Mouse (Mus musculus) embryonic facial prominence, embryonic 14.5 days (tissue): Measurements from ENCODE around the gene Rasd1. TPM values are rescaled to one million over a fixed set of nuclear protein-coding genes. Genes with fewer than 3 reads are reported as not detected.

Experiments used
- ATAC-seq: fragments of 200-750 bp; cut with Nextera tagmentation; 2 replicates; pipeline ENCODE4 v1.8.0; 2017; ENCODE audit warnings: low read depth, moderate number of reproducible peaks, moderate TSS enrichment
- DNase-seq: peaks from one replicate; pipeline ENCODE4 v3.0.0-alpha.2; 2015; ENCODE audit warnings: low spot score
- H3K27ac ChIP-seq: fragments of 300-500 bp; sonication (generic); replicated peaks from 2 replicates; pipeline ENCODE4 v1.5.1; 2014; ENCODE audit warnings: low read depth, mild to moderate bottlenecking, low read length, moderate library complexity
- H3K27me3 ChIP-seq: fragments of 300-500 bp; sonication (generic); replicated peaks from 2 replicates; pipeline ENCODE4 v1.6.1; 2014; ENCODE audit warnings: low read length; ENCODE audit not compliant: control insufficient read depth, insufficient read depth
- H3K36me3 ChIP-seq: fragments of 300-500 bp; sonication (generic); 2 replicates; pipeline ENCODE4 v1.6.1; 2014; ENCODE audit warnings: low read length, mixed read lengths; ENCODE audit not compliant: control insufficient read depth, insufficient read depth
- H3K4me1 ChIP-seq: fragments of 300-500 bp; sonication (generic); 2 replicates; pipeline ENCODE4 v1.6.1; 2014; ENCODE audit warnings: antibody characterized with exemption, low read length; ENCODE audit not compliant: control insufficient read depth, insufficient read depth
- H3K4me2 ChIP-seq: fragments of 300-500 bp; sonication (generic); 2 replicates; pipeline ENCODE4 v1.6.1; 2014; ENCODE audit warnings: low read depth, mild to moderate bottlenecking, low read length, moderate library complexity, mixed read lengths
- H3K4me3 ChIP-seq: fragments of 300-500 bp; sonication (generic); 2 replicates; pipeline ENCODE4 v1.5.1; 2014; ENCODE audit warnings: low read depth, mild to moderate bottlenecking, low read length
- H3K9ac ChIP-seq: fragments of 300-500 bp; sonication (generic); 2 replicates; pipeline ENCODE4 v1.6.1; 2014; ENCODE audit warnings: low read depth, mild to moderate bottlenecking, low read length, moderate library complexity, mixed read lengths
- H3K9me3 ChIP-seq: fragments of 300-500 bp; sonication (generic); 2 replicates; pipeline ENCODE4 v1.6.1; 2016; ENCODE audit warnings: low read length; ENCODE audit not compliant: control insufficient read depth
- WGBS: fragments of 180-500 bp; shearing (Covaris S2); extraction: QIAGEN DNeasy Blood & Tissue Kit; methylation state at CpG from one replicate; pipeline ENCODE4 v1.1.7; 2014; 5-methylcytosine and 5-hydroxymethylcytosine counted together
- polyA plus RNA-seq: library from polyadenylated mRNA; unstranded; fragments of >200 nt; fragmentation: Nextera tagmentation; extraction: Ambion mirVana; gene quantifications from 2 replicates; pipeline ENCODE4 v1.2.1, GENCODE M21; 2014

Rasd1 gene
- polyA plus RNA-seq, 1 experiment from 2014 or later: 1.6 TPM

- no peak for DNase-seq
- Histone ChIP-seq H3K27me3 (no peaks in the 10 kb centered on the region), H3K4me1 (no peaks in the 10 kb centered on the region), H3K9ac (no peak overlapping the region), H3K4me3 (no peak overlapping the region), H3K4me2 (no peak overlapping the region), H3K27ac (no peak overlapping the region), H3K9me3 (no peaks in the 10 kb centered on the region), H3K36me3 (no peaks in the 10 kb centered on the region)
- ATAC-seq: no peak
- 57% methylated on average over 9 of the region's 9 CpGs for WGBS
Measured at GRCm38 (mm10) chr11:59932560-59933337, 32.0 kb downstream of the Rasd1 start.

GRCm38 (mm10) chr11:59930031-59930430, 34.7 kb downstream of the Rasd1 start:
- WGBS: 44% methylated on average over 4 of the region's 4 CpGs

GRCm38 (mm10) chr11:59921265-59921664, 43.5 kb downstream of the Rasd1 start:
- DNase-seq: no peak

More at GRCm38 (mm10) chr11:59930031-59930430, 34.7 kb downstream of the Rasd1 start:
- Histone ChIP-seq H3K36me3 (no peaks in the 10 kb centered on the region), H3K27ac (no peak overlapping the region), H3K27me3 (no peaks in the 10 kb centered on the region), H3K9me3 (no peaks in the 10 kb centered on the region), H3K4me2 (no peak overlapping the region), H3K4me3 (no peak overlapping the region), H3K4me1 (no peaks in the 10 kb centered on the region), H3K9ac (no peak overlapping the region)
- DNase-seq (no peak), ATAC-seq (no peak)

GRCm38 (mm10) chr11:59920331-59920730, 44.4 kb downstream of the Rasd1 start:
- H3K4me1 ChIP-seq: no peaks in the 10 kb centered on the region
- H3K36me3 ChIP-seq: no peaks in the 10 kb centered on the region
- no peak overlapping the region for H3K9ac ChIP-seq
- WGBS: 68% methylated on average over 5 of the region's 5 CpGs
- H3K4me3 ChIP-seq: no peak overlapping the region
- no peaks in the 10 kb centered on the region for H3K9me3 ChIP-seq
- no peak overlapping the region for H3K27ac ChIP-seq
- DNase-seq (no peak), ATAC-seq (no peak)
- H3K4me2 ChIP-seq: no peak overlapping the region
- no peaks in the 10 kb centered on the region for H3K27me3 ChIP-seq

More at GRCm38 (mm10) chr11:59921265-59921664, 43.5 kb downstream of the Rasd1 start:
- H3K9ac ChIP-seq: no peak overlapping the region
- H3K27ac ChIP-seq: no peak overlapping the region
- H3K4me3 ChIP-seq: no peak overlapping the region
- no peak for ATAC-seq
- H3K9me3 ChIP-seq: no peaks in the 10 kb centered on the region
- H3K4me1 ChIP-seq: no peaks in the 10 kb centered on the region
- H3K36me3 ChIP-seq: no peaks in the 10 kb centered on the region
- no peak overlapping the region for H3K4me2 ChIP-seq
- H3K27me3 ChIP-seq: no peaks in the 10 kb centered on the region
- WGBS: 19% methylated on average over 7 of the region's 7 CpGs

GRCm38 (mm10) chr11:59919401-59919800, 45.3 kb downstream of the Rasd1 start:
- DNase-seq (no peak), ATAC-seq (no peak)
- Histone ChIP-seq H3K4me2 (no peak overlapping the region), H3K4me3 (no peak overlapping the region), H3K27ac (no peak overlapping the region), H3K9me3 (no peaks in the 10 kb centered on the region), H3K4me1 (no peaks in the 10 kb centered on the region), H3K27me3 (no peaks in the 10 kb centered on the region), H3K9ac (no peak overlapping the region), H3K36me3 (no peaks in the 10 kb centered on the region)
- 68% methylated on average over 3 of the region's 3 CpGs for WGBS

GRCm38 (mm10) chr11:59918014-59918413, 46.7 kb downstream of the Rasd1 start:
- WGBS: 52% methylated on average over 4 of the region's 4 CpGs
- ATAC-seq: no peak
- no peaks in the 10 kb centered on the region for H3K36me3 ChIP-seq
- no peak overlapping the region for H3K27ac ChIP-seq
- no peak overlapping the region for H3K4me2 ChIP-seq
- H3K4me3 ChIP-seq: no peak overlapping the region
- H3K27me3 ChIP-seq: no peaks in the 10 kb centered on the region
- peak; percentile 32 for DNase-seq
- no peaks in the 10 kb centered on the region for H3K4me1 ChIP-seq
- no peak overlapping the region for H3K9ac ChIP-seq
- H3K9me3 ChIP-seq: no peaks in the 10 kb centered on the region

- Histone ChIP-seq H3K9me3 (no peaks in the 10 kb centered on the region), H3K4me1 (no peaks in the 10 kb centered on the region), H3K4me2 (no peak overlapping the region), H3K36me3 (no peaks in the 10 kb centered on the region), H3K27ac (no peak overlapping the region), H3K27me3 (no peaks in the 10 kb centered on the region), H3K4me3 (no peak overlapping the region), H3K9ac (no peak overlapping the region)
- DNase-seq: no peak
- no peak for ATAC-seq
- WGBS: 88% methylated on average over 4 of the region's 4 CpGs
Measured at GRCm38 (mm10) chr11:59913702-59914101, 51.0 kb downstream of the Rasd1 start.
